24 mouse cellular contexts compared by ENCODE assay signal in genomic region chr14:14945930-14946329, GRCm38 (mm10).
DNase-seq lines count a peak whose midpoint lies in the region; ATAC-seq and TF ChIP-seq lines count a peak whose summit lies in the region.
"Had no signal": no experiment of that assay in that cellular context is flagged by ENCODE, and none has a peak within 500 bp of the region (broad histone marks: within the 10 kb centered on the region; RNA-seq: fewer than 3 reads in every experiment).

No protein-coding gene starts in this region.

- no peak overlapping the region for H3K9ac ChIP-seq in forebrain, embryonic 13.5 days
- H3K9ac ChIP-seq: embryonic facial prominence, embryonic 13.5 days had no signal

- H3K4me2 ChIP-seq in forebrain, embryonic 13.5 days: no peak overlapping the region
- H3K4me2 ChIP-seq: embryonic facial prominence, embryonic 13.5 days had no signal

- ATAC-seq in frontal cortex, adult (ENCODE audit: low TSS enrichment): peak; percentile 59; the same call in 1 of the 2 replicates
- ATAC-seq in forebrain, embryonic 13.5 days: no peak
- ATAC-seq: activated CD4-positive, CD25-positive, alpha-beta regulatory T cell, adult 4 months; CD4-positive, CD25-positive, alpha-beta regulatory T cell, adult 4 months; forebrain, embryonic 14.5 days; forebrain, embryonic 16.5 days; Patski had no signal

- 0 out of 2 replicates have a peak overlapping the region, but pooled peaks have one; percentile 10 for H3K27ac ChIP-seq in layer of hippocampus, adult 2 months
- H3K27ac ChIP-seq in forebrain, embryonic 13.5 days: no peak overlapping the region
- H3K27ac ChIP-seq: embryonic facial prominence, embryonic 13.5 days had no signal

- TF ChIP-seq CTCF in layer of hippocampus, adult 2 months (conservative IDR thresholded peaks at IDR 0.05): no peak

- no peaks in the 10 kb centered on the region for H3K36me3 ChIP-seq in forebrain, embryonic 13.5 days (ENCODE audit: poor library complexity, severe bottlenecking)
- H3K36me3 ChIP-seq: embryonic facial prominence, embryonic 13.5 days; G1E had no signal

- peaks cover 13% of the 10 kb centered on the region; the same call in 1 of the 2 replicates for H3K4me1 ChIP-seq in forebrain, embryonic 13.5 days
- H3K4me1 ChIP-seq: embryonic facial prominence, embryonic 13.5 days had no signal

- H3K27me3 ChIP-seq in forebrain, embryonic 13.5 days: no peaks in the 10 kb centered on the region
- H3K27me3 ChIP-seq: CH12.LX; embryonic facial prominence, embryonic 13.5 days; Patski had no signal

- H3K9me3 ChIP-seq in forebrain, embryonic 13.5 days (replicated peaks): no peaks in the 10 kb centered on the region
- H3K9me3 ChIP-seq: embryonic facial prominence, embryonic 13.5 days; G1E had no signal

- no peak overlapping the region for H3K4me3 ChIP-seq in layer of hippocampus, adult 2 months
- no peak overlapping the region for H3K4me3 ChIP-seq in forebrain, embryonic 13.5 days
- H3K4me3 ChIP-seq: embryonic facial prominence, embryonic 13.5 days had no signal

- no peak for DNase-seq in frontal cortex, adult 2 months (ENCODE audit: extremely low spot score in 1 of 2, low spot score in 1 of 2)
- DNase-seq in layer of hippocampus, adult 2 months (ENCODE audit: low spot score in 2 of 2): peak in 1 of 2 experiments; percentile 23
- DNase-seq in layer of hippocampus, adult 9-11 months: no peak
- DNase-seq in brain, adult 2 months (ENCODE audit: low read depth, low spot score): peak; percentile 29
- DNase-seq: adrenal gland, adult 8-10 months; adrenal gland, postnatal 14 days; adrenal gland, postnatal 36 days; B cell, adult 2 months; cerebellum, adult 11 months; cerebellum, adult 18-20 months; cerebellum, adult 8-10 months; cerebellum, adult 9-11 months; cerebellum, postnatal 14 days; cerebellum, postnatal 36 days had no signal
